In the genomic region with DNA sequence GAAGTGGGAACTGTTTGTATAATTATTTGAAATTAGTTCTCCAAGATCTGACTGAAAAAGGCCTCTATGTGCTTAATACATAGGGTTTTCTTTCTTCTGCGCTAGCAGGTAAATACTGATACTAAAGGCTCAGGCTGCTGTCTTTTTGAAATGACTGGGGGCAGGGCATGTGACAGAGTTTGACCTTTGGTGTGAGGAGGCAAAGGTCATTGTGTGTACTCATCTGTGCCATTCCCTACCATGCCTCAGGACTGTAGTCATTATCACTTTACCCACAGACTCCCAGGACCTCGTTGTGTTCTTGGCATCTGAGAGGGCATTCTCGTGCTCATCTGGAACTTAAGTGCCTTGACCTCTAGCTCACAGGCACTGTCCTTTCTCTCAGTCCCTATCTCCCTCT, we compare ENCODE assay signal across 24 mouse cellular contexts.
"Had no signal": no experiment of that assay in that cellular context is flagged by ENCODE, and none has a peak within 500 bp of the region (broad histone marks: within the 10 kb centered on the region; RNA-seq: fewer than 3 reads in every experiment).

No protein-coding gene starts in this region.

- DNase-seq: forebrain, postnatal 0 days; gastrocnemius, adult 2 months; gastrocnemius, postnatal 10 days; gastrocnemius, postnatal 25 days; heart, adult 18-20 months; heart, postnatal 10 days; heart, postnatal 4 days; liver; lung, adult 2 months had no signal

- H3K36me3 ChIP-seq: heart, embryonic 10.5 days; heart, embryonic 12.5 days; hindbrain, embryonic 10.5 days; hindbrain, embryonic 12.5 days; intestine, embryonic 15.5 days; limb, embryonic 10.5 days; limb, embryonic 12.5 days; liver, embryonic 12.5 days had no signal

- H3K4me1 ChIP-seq: heart, embryonic 10.5 days; heart, embryonic 12.5 days; limb, embryonic 12.5 days; liver, embryonic 12.5 days had no signal

- H3K27ac ChIP-seq: gastrocnemius, adult 2 months; heart, embryonic 10.5 days; hindbrain, embryonic 12.5 days; hindbrain, embryonic 14.5 days; intestine, embryonic 15.5 days; layer of hippocampus, adult 2 months; left cerebral cortex, adult 2 months; limb, embryonic 10.5 days; limb, embryonic 12.5 days; liver, embryonic 12.5 days; liver, embryonic 14.5 days had no signal

- H3K4me3 ChIP-seq: gastrocnemius, adult 2 months; heart, embryonic 10.5 days; heart, embryonic 12.5 days; hindbrain, embryonic 10.5 days; hindbrain, embryonic 12.5 days; intestine, embryonic 15.5 days; layer of hippocampus, adult 2 months; left cerebral cortex, adult 2 months; limb, embryonic 10.5 days; limb, embryonic 12.5 days; liver, embryonic 12.5 days had no signal

- H3K9ac ChIP-seq: forebrain, postnatal 0 days; heart, embryonic 12.5 days; hindbrain, embryonic 12.5 days; hindbrain, embryonic 14.5 days; intestine, embryonic 15.5 days; limb, embryonic 12.5 days; liver, embryonic 12.5 days; liver, embryonic 14.5 days had no signal

- H3K9me3 ChIP-seq: heart, embryonic 10.5 days; heart, embryonic 12.5 days; hindbrain, embryonic 10.5 days; hindbrain, embryonic 12.5 days; intestine, embryonic 15.5 days; limb, embryonic 10.5 days; limb, embryonic 12.5 days; liver, embryonic 12.5 days had no signal

- ATAC-seq: forebrain, postnatal 0 days; hindbrain, embryonic 16.5 days; inflammation-experienced regulatory T-cells, adult 6 months; intestine, embryonic 15.5 days; intestine, postnatal 0 days; liver, embryonic 12.5 days had no signal

- H3K4me2 ChIP-seq: heart, embryonic 12.5 days; hindbrain, embryonic 12.5 days; hindbrain, embryonic 14.5 days; intestine, embryonic 15.5 days; limb, embryonic 12.5 days; liver, embryonic 12.5 days had no signal
